Comparison of ENCODE assay signal across 10 mouse cellular contexts in genomic region chr13:113429615-113430014, GRCm38 (mm10).
DNase-seq lines count a peak whose midpoint lies in the region; ATAC-seq and TF ChIP-seq lines count a peak whose summit lies in the region.
"Had no signal": no experiment of that assay in that cellular context is flagged by ENCODE, and none has a peak within 500 bp of the region (broad histone marks: within the 10 kb centered on the region; RNA-seq: fewer than 3 reads in every experiment).

No protein-coding gene starts in this region.

- H3K27me3 ChIP-seq in heart, postnatal 0 days (ENCODE audit: control insufficient read depth, insufficient read depth, low read length), result no peaks in the 10 kb centered on the region
- no peaks in the 10 kb centered on the region for H3K27me3 ChIP-seq in heart, embryonic 11.5 days (ENCODE audit: control insufficient read depth, insufficient read depth, low read length)
- no peaks in the 10 kb centered on the region for H3K27me3 ChIP-seq in lung, embryonic 14.5 days (ENCODE audit: insufficient read depth, low read length)
- no peaks in the 10 kb centered on the region for H3K27me3 ChIP-seq in intestine, embryonic 16.5 days (replicated peaks; ENCODE audit: control insufficient read depth, insufficient read depth, low read length)
- no peaks in the 10 kb centered on the region for H3K27me3 ChIP-seq in kidney, embryonic 16.5 days (ENCODE audit: insufficient read depth, low read length)
- H3K27me3 ChIP-seq: neural tube, embryonic 13.5 days had no signal

- no peak overlapping the region for H3K9ac ChIP-seq in heart, postnatal 0 days (replicated peaks; ENCODE audit: low read depth, low read length)
- H3K9ac ChIP-seq in heart, embryonic 11.5 days (ENCODE audit: low read depth, low read length), result no peak overlapping the region
- no peak overlapping the region for H3K9ac ChIP-seq in ES-E14 (ENCODE audit: insufficient read depth, low read depth, low read length, poor library complexity, severe bottlenecking)
- H3K9ac ChIP-seq in lung, embryonic 14.5 days, result no peak overlapping the region
- no peak overlapping the region for H3K9ac ChIP-seq in intestine, embryonic 16.5 days (ENCODE audit: low read depth, low read length)
- no peak overlapping the region for H3K9ac ChIP-seq in kidney, embryonic 16.5 days (replicated peaks; ENCODE audit: low read length)
- H3K9ac ChIP-seq: neural tube, embryonic 13.5 days had no signal

- H3K9me3 ChIP-seq in heart, postnatal 0 days (replicated peaks; ENCODE audit: control insufficient read depth, low read length), result 0 out of 2 replicates have a peak, but pooled peaks cover 4% of the 10 kb centered on the region
- H3K9me3 ChIP-seq in heart, embryonic 11.5 days (replicated peaks; ENCODE audit: control insufficient read depth, low read length), result no peaks in the 10 kb centered on the region
- no peaks in the 10 kb centered on the region for H3K9me3 ChIP-seq in ES-E14 (ENCODE audit: control insufficient read depth, insufficient read depth, low read depth, low read length)
- H3K9me3 ChIP-seq in lung, embryonic 14.5 days (ENCODE audit: low read depth, low read length), result no peaks in the 10 kb centered on the region
- H3K9me3 ChIP-seq in intestine, embryonic 16.5 days (ENCODE audit: control insufficient read depth, low read length), result no peaks in the 10 kb centered on the region
- H3K9me3 ChIP-seq in kidney, embryonic 16.5 days (ENCODE audit: low read length), result no peaks in the 10 kb centered on the region

- H3K4me1 ChIP-seq in heart, postnatal 0 days (ENCODE audit: control insufficient read depth, insufficient read depth), result no peaks in the 10 kb centered on the region
- H3K4me1 ChIP-seq in heart, embryonic 11.5 days (ENCODE audit: control insufficient read depth, insufficient read depth, low read length), result no peaks in the 10 kb centered on the region
- no peaks in the 10 kb centered on the region for H3K4me1 ChIP-seq in ES-E14 (ENCODE audit: control insufficient read depth in 2 of 2, insufficient read depth in 2 of 2, low read length in 2 of 2, poor library complexity in 1 of 2)
- no peaks in the 10 kb centered on the region for H3K4me1 ChIP-seq in lung, embryonic 14.5 days (ENCODE audit: insufficient read depth)
- H3K4me1 ChIP-seq in intestine, embryonic 16.5 days (ENCODE audit: control insufficient read depth, insufficient read depth, low read length), result 0 out of 2 replicates have a peak, but pooled peaks cover 2% of the 10 kb centered on the region
- H3K4me1 ChIP-seq in kidney, embryonic 16.5 days (ENCODE audit: insufficient read depth, low read length), result no peaks in the 10 kb centered on the region
- H3K4me1 ChIP-seq: neural tube, embryonic 13.5 days had no signal

- H3K4me2 ChIP-seq in heart, postnatal 0 days (ENCODE audit: low read depth, low read length), result no peak overlapping the region
- H3K4me2 ChIP-seq in heart, embryonic 11.5 days, result no peak overlapping the region
- no peak overlapping the region for H3K4me2 ChIP-seq in lung, embryonic 14.5 days
- H3K4me2 ChIP-seq in intestine, embryonic 16.5 days (ENCODE audit: low read depth, low read length), result no peak overlapping the region
- no peak overlapping the region for H3K4me2 ChIP-seq in kidney, embryonic 16.5 days (replicated peaks; ENCODE audit: low read depth, low read length)
- H3K4me2 ChIP-seq: neural tube, embryonic 13.5 days had no signal

- TF ChIP-seq EP300 in heart, postnatal 0 days (IDR thresholded peaks at IDR 0.05; ENCODE audit: low read depth), result no peak

- in situ Hi-C loops in ES-E14 (cut with MboI; ENCODE audit: low sequenced_read_pairs in 2 of 2, unreplicated experiment in 2 of 2), result no loop called here

- ATAC-seq in heart, postnatal 0 days (ENCODE audit: insufficient read depth, low read depth), result no peak
- ATAC-seq in heart, embryonic 11.5 days (replicated peaks; ENCODE audit: insufficient number of reproducible peaks, low FRiP score, low TSS enrichment), result no peak
- ATAC-seq in lung, embryonic 14.5 days (ENCODE audit: insufficient read depth), result no peak
- ATAC-seq in intestine, embryonic 16.5 days, result no peak
- no peak for ATAC-seq in kidney, embryonic 16.5 days (ENCODE audit: low FRiP score, low TSS enrichment)

- no peaks in the 10 kb centered on the region for H3K36me3 ChIP-seq in heart, postnatal 0 days (replicated peaks; ENCODE audit: control insufficient read depth, insufficient read depth, low read length)
- H3K36me3 ChIP-seq in heart, embryonic 11.5 days (ENCODE audit: control insufficient read depth, insufficient read depth, low read length), result no peaks in the 10 kb centered on the region
- no peaks in the 10 kb centered on the region for H3K36me3 ChIP-seq in ES-E14 (ENCODE audit: control insufficient read depth, insufficient read depth, low read length, poor library complexity, severe bottlenecking)
- H3K36me3 ChIP-seq in lung, embryonic 14.5 days (ENCODE audit: insufficient read depth), result no peaks in the 10 kb centered on the region
- H3K36me3 ChIP-seq in intestine, embryonic 16.5 days (ENCODE audit: control insufficient read depth, insufficient read depth, low read length), result no peaks in the 10 kb centered on the region
- H3K36me3 ChIP-seq in kidney, embryonic 16.5 days (ENCODE audit: insufficient read depth, low read length), result no peaks in the 10 kb centered on the region
- H3K36me3 ChIP-seq: neural tube, embryonic 13.5 days had no signal

- H3K4me3 ChIP-seq in heart, postnatal 0 days (ENCODE audit: low read depth, low read length), result no peak overlapping the region
- H3K4me3 ChIP-seq in heart, embryonic 11.5 days (ENCODE audit: low read depth, low read length), result no peak overlapping the region
- H3K4me3 ChIP-seq in ES-E14 (ENCODE audit: insufficient read depth in 1 of 2, low read depth in 1 of 2, low read length in 2 of 2, poor library complexity in 1 of 2, severe bottlenecking in 1 of 2), result no peak overlapping the region
- no peak overlapping the region for H3K4me3 ChIP-seq in lung, embryonic 14.5 days (ENCODE audit: low read depth, low read length)
- H3K4me3 ChIP-seq in intestine, embryonic 16.5 days (ENCODE audit: low read length), result no peak overlapping the region
- no peak overlapping the region for H3K4me3 ChIP-seq in kidney, embryonic 16.5 days (ENCODE audit: low read length)
- H3K4me3 ChIP-seq: neural tube, embryonic 13.5 days had no signal

- no peak overlapping the region for H3K27ac ChIP-seq in heart, postnatal 0 days (ENCODE audit: low read depth)
- H3K27ac ChIP-seq in heart, embryonic 11.5 days (ENCODE audit: low read depth, low read length), result no peak overlapping the region
- H3K27ac ChIP-seq in ES-E14 (ENCODE audit: insufficient read depth, low read depth, low read length, poor library complexity, severe bottlenecking), result no peak overlapping the region
- H3K27ac ChIP-seq in lung, embryonic 14.5 days (ENCODE audit: low read depth), result no peak overlapping the region
- no peak overlapping the region for H3K27ac ChIP-seq in intestine, embryonic 16.5 days (ENCODE audit: low read length)
- H3K27ac ChIP-seq in kidney, embryonic 16.5 days (ENCODE audit: low read length), result no peak overlapping the region
- H3K27ac ChIP-seq: neural tube, embryonic 13.5 days had no signal

- WGBS in heart, postnatal 0 days, result 49% methylated on average over 3 of the region's 3 CpGs
- WGBS in heart, embryonic 11.5 days (ENCODE audit: insufficient replicate concordance), result 41% methylated on average over 3 of the region's 3 CpGs
- 32% methylated on average over 3 of the region's 3 CpGs for WGBS in lung, embryonic 14.5 days
- WGBS in intestine, embryonic 16.5 days, result 47% methylated on average over 3 of the region's 3 CpGs
- 44% methylated on average over 3 of the region's 3 CpGs for WGBS in kidney, embryonic 16.5 days

- TF ChIP-seq CTCF in heart, postnatal 0 days (IDR thresholded peaks at IDR 0.05; ENCODE audit: low read depth), result peak; percentile 51
- TF ChIP-seq CTCF in lung, embryonic 14.5 days (IDR thresholded peaks at IDR 0.05; ENCODE audit: low read depth), result peak; percentile 67

- no peak for DNase-seq in heart, postnatal 0 days (ENCODE audit: low spot score)
- peak; percentile 50 for DNase-seq in A20 (ENCODE audit: low read depth, low spot score)
- peak; percentile 16 for DNase-seq in ES-E14 (ENCODE audit: low read depth, low spot score)
- peak; percentile 57 for DNase-seq in lung, embryonic 14.5 days
- DNase-seq in right cerebral cortex, postnatal 10 days (ENCODE audit: low spot score in 2 of 2), result no peak
- DNase-seq: gastrocnemius, postnatal 36 days had no signal

TF ChIP-seq in ES-E14, 5 proteins besides CTCF, POLR2A, EP300 and RAD21:
- TF ChIP-seq MAFK (IDR thresholded peaks at IDR 0.05; ENCODE audit: insufficient read depth, low read depth, low read length), result no peak
- TF ChIP-seq HCFC1 (IDR thresholded peaks at IDR 0.05; ENCODE audit: borderline replicate concordance, insufficient read depth, low read length), result no peak
- TF ChIP-seq CHD2 (IDR thresholded peaks at IDR 0.05; ENCODE audit: low read depth, low read length), result no peak
- TF ChIP-seq ZC3H11A (IDR thresholded peaks at IDR 0.05; ENCODE audit: borderline replicate concordance, low read depth, low read length), result 0 out of 2 replicates have a peak, but pooled peaks have one; percentile 19
- no peak for TF ChIP-seq ZNF384 (IDR thresholded peaks at IDR 0.05; ENCODE audit: low read depth, low read length)

Comparison
In these comparisons a context has a peak if more than half of its experiments do, and no peak if none do; other contexts are left out.
1. DNase-seq: peak in A20 (single experiment), ES-E14 (single experiment) and lung, embryonic 14.5 days (single experiment); none in heart, postnatal 0 days (single experiment) and right cerebral cortex, postnatal 10 days (0 of 2).